Mouse (Mus musculus) cerebellum, adult 2 months (tissue): ENCODE results near the gene Myo1e. TPM values are rescaled to one million over a fixed set of nuclear protein-coding genes. Genes with fewer than 3 reads are reported as not detected.

Experiments used
- DNase-seq, 2 experiments: peaks; one replicate each; pipeline ENCODE4 v3.0.0; 2021
- H3K27ac ChIP-seq: fragments of 200-500 bp; 2 replicates; pipeline ENCODE4 v1.5.1; 2012; ENCODE audit warnings: low read length, control low read depth, inconsistent platforms; ENCODE audit not compliant: insufficient read depth
- H3K27me3 ChIP-seq: fragments of 200-500 bp; 2 replicates; pipeline ENCODE4 v1.6.1; 2012; ENCODE audit warnings: inconsistent platforms, mild to moderate bottlenecking, low read length, moderate library complexity; ENCODE audit not compliant: control insufficient read depth, insufficient read depth
- H3K4me1 ChIP-seq: fragments of 200-500 bp; 2 replicates; pipeline ENCODE4 v1.6.1; 2011; ENCODE audit warnings: low read length; ENCODE audit not compliant: control insufficient read depth, insufficient read depth
- H3K4me3 ChIP-seq: fragments of 200-500 bp; replicated peaks from 2 replicates; pipeline ENCODE3; 2011; ENCODE audit warnings: mild to moderate bottlenecking, low read depth, low read length, control low read depth; ENCODE audit not compliant: insufficient read depth
- CTCF ChIP-seq: fragments of 200-500 bp; IDR thresholded peaks from 2 replicates; pipeline ENCODE4 v1.5.1; 2011; ENCODE audit warnings: low read depth, mild to moderate bottlenecking, control low read depth, low read length, moderate library complexity, borderline replicate concordance; ENCODE audit not compliant: insufficient read depth
- POLR2A ChIP-seq: fragments of 200-500 bp; IDR thresholded peaks from 2 replicates; pipeline ENCODE4 v1.6.1; 2011; ENCODE audit warnings: low read length, control low read depth, borderline replicate concordance; ENCODE audit not compliant: insufficient read depth
- WGBS: fragments of 180-500 bp; shearing (Covaris S2); methylation state at CpG from one replicate; pipeline ENCODE4 v1.1.7; 2018; 5-methylcytosine and 5-hydroxymethylcytosine counted together
- polyA plus RNA-seq: library from polyadenylated mRNA; depleted of rRNA; stranded (reverse); fragments of >200 nt; gene quantifications from 2 replicates; pipeline ENCODE4 v1.2.3, GENCODE M21; 2012

Myo1e gene
- polyA plus RNA-seq, 1 experiment: 8.1 TPM

DNA sequence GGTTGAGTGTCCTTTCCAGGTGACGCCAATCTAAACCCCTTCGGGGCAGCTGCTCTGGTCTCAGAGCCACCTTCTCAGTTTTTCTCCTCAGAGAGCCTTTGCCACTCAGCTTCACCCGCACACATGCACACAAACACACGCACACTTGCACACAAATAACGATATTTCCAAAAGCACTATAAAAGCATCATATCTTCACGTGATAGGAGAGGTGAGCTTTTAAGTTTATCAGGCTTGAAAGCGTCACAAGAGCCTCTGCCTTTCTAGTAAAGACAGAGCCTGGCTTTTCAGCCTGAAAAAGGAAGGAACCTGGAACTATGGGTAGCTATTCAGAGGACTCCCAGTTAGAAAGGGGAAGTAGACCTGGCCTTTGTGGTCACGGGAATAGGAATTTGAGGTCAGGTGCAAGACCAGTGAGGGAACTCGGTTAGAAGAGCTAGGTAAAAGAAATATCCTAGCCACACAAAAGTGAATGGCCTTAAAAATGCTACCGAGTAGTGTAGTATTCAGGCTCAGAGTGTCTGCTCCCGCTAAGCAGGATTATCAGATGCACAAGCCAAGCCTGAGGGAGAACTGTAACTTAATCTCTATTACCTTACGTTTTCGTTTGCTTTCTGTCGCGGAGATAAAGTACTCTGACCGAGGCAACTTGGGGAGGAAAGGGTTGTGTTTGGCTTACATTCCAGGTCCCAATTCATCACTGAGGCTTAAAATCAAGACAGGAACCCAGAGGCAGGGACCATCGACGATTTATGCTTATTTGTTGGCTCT lies 178.0 kb downstream of the Myo1e start:
- TF ChIP-seq POLR2A: no peak
- Histone ChIP-seq H3K27me3 (no peaks in the 10 kb centered on the region), H3K4me1 (no peaks in the 10 kb centered on the region), H3K4me3 (no peak overlapping the region), H3K27ac (no peak overlapping the region)
- WGBS: 92% methylated on average over 18 of the region's 18 CpGs
- DNase-seq: no peak

- Histone ChIP-seq H3K27me3 (no peaks in the 10 kb centered on the region), H3K4me1 (no peaks in the 10 kb centered on the region), H3K27ac (no peak overlapping the region), H3K4me3 (no peak overlapping the region)
- DNase-seq: no peak
- no peak for TF ChIP-seq CTCF
- no peak for TF ChIP-seq POLR2A
- 42% methylated on average over 4 of the region's 4 CpGs for WGBS
These were observed 180.4 kb downstream of the Myo1e start for GRCm38 (mm10) chr9:70387410-70388119.

- no peak overlapping the region for H3K4me3 ChIP-seq
- no peak for DNase-seq
- H3K4me1 ChIP-seq: no peaks in the 10 kb centered on the region
- no peak overlapping the region for H3K27ac ChIP-seq
- H3K27me3 ChIP-seq: no peaks in the 10 kb centered on the region
- 73% methylated on average over 3 of the region's 3 CpGs for WGBS
- TF ChIP-seq CTCF (no peak), POLR2A (no peak)
These were observed 182.4 kb downstream of the Myo1e start for GRCm38 (mm10) chr9:70389548-70389947.

GRCm38 (mm10) chr9:70391042-70391441 lies 183.9 kb downstream of the Myo1e start:
- WGBS: 92% methylated on average over 5 of the region's 5 CpGs
- Histone ChIP-seq H3K27me3 (no peaks in the 10 kb centered on the region), H3K27ac (no peak overlapping the region), H3K4me3 (no peak overlapping the region), H3K4me1 (no peaks in the 10 kb centered on the region)
- no peak for TF ChIP-seq POLR2A
- TF ChIP-seq CTCF: no peak
- DNase-seq: no peak

DNA sequence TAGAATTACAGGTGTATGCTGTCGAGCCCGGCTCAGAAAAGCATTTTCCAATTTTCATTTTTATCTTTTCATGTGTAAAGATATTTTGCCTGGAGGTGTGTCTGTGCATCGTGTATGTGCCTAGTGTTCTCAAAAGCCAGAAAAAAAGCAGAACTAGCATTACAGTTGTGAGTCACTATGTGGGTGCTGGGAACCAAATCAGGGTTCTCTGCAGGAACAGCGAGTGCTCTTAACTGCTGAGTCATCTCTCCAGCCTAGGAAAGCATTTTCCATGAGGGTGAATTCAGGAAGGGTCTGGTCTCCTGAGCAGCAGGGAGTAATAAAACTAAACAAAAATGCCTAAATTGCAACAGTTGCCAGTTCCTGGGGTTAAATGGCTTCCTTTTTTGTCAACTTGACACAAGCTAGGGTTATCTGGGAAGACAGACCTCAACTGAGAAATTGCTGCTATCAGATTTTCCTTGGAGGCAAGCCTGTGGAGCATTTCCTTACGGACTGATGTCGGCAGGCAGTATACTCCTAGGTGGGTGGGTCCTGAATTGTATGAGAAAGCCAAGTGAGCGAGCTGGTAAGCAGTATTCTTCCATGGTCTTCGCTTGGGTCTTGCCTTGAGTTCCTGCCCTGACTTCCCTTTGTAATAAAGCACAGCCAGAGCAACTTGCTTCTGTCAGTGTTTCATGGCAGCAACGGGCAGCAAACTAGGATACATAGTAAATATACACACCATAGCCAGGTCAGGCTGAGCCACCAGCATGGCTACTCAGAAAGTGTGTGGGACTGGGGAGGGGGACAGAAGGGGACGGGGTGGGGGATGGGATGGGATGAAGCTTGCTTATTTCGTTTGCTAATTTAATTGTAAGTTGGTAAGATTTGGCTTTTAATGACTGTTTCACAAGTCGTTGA lies 184.8 kb downstream of the Myo1e start:
- WGBS: 62% methylated on average over 12 of the region's 12 CpGs
- no peak for DNase-seq
- H3K4me3 ChIP-seq: no peak overlapping the region
- no peak for TF ChIP-seq CTCF
- no peak for TF ChIP-seq POLR2A
- no peaks in the 10 kb centered on the region for H3K4me1 ChIP-seq
- no peak overlapping the region for H3K27ac ChIP-seq
- H3K27me3 ChIP-seq: no peaks in the 10 kb centered on the region

DNA sequence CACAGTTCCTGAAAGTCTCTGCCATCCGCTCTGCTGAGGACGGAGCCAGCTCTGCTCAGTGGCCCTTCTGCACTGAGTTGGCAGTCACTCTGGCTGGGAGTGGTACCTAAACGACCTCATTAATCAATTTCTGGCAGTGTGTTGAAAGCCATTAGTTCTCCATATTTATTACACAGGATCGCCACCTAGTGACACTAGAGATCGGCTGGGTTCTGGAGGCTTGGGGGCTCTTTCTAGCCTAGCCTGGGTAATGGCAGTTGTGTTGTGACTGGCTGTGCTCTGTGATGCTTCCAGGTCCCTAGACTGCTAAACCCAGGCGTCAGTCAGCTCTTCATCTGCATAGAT lies 185.4 kb downstream of the Myo1e start:
- Histone ChIP-seq H3K27ac (no peak overlapping the region), H3K4me3 (no peak overlapping the region), H3K4me1 (no peaks in the 10 kb centered on the region), H3K27me3 (no peaks in the 10 kb centered on the region)
- TF ChIP-seq CTCF (peak; percentile 54), POLR2A (no peak)
- 7% methylated on average over 6 of the region's 6 CpGs for WGBS
- DNase-seq: peak; percentile 15 to 35

- 82% methylated on average over 12 of the region's 12 CpGs for WGBS
- Histone ChIP-seq H3K27ac (no peak overlapping the region), H3K4me3 (no peak overlapping the region), H3K4me1 (no peaks in the 10 kb centered on the region), H3K27me3 (no peaks in the 10 kb centered on the region)
- DNase-seq: no peak
- no peak for TF ChIP-seq POLR2A
- no peak for TF ChIP-seq CTCF
These were observed 188.5 kb downstream of the Myo1e start for GRCm38 (mm10) chr9:70395617-70396016.

DNA sequence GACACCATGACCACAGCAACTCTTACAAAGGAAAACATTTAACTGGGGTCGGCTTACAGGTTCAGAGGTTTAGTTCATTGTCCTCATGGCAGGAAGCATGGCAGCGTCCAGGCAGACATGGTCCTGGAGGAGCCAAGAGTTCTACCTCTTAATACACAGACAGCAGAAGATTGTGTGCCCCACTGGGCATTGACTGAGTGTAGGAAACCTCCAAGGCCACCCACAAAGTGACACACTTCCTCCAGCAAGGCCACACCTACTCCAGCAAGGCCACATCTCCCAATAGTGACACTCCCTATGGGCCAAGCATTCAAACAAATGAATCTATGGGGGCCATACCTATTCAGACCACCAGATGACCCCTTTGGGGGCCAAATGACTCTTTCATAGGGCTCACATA lies 188.9 kb downstream of the Myo1e start:
- no peak overlapping the region for H3K27ac ChIP-seq
- H3K4me3 ChIP-seq: no peak overlapping the region
- WGBS: 89% methylated on average over 2 of the region's 2 CpGs
- TF ChIP-seq POLR2A: no peak
- no peak for TF ChIP-seq CTCF
- DNase-seq: no peak
- H3K4me1 ChIP-seq: no peaks in the 10 kb centered on the region
- H3K27me3 ChIP-seq: no peaks in the 10 kb centered on the region
